Comparison of ENCODE assay signal across 21 mouse cellular contexts in genomic region chr1:38739018-38739417, GRCm38 (mm10).
DNase-seq lines count a peak whose midpoint lies in the region; ATAC-seq lines count a peak whose summit lies in the region.
"Had no signal": no experiment of that assay in that cellular context is flagged by ENCODE, and none has a peak within 500 bp of the region (broad histone marks: within the 10 kb centered on the region; RNA-seq: fewer than 3 reads in every experiment).

No protein-coding gene starts in this region.

- peak; percentile 55; the same call in 1 of the 2 replicates for ATAC-seq in frontal cortex, adult (ENCODE audit: low TSS enrichment)
- ATAC-seq: activated CD4-positive, CD25-positive, alpha-beta regulatory T cell, adult 4 months; CD4-positive, CD25-positive, alpha-beta regulatory T cell, adult 4 months; forebrain, embryonic 14.5 days; forebrain, embryonic 16.5 days; Patski had no signal

- DNase-seq in frontal cortex, postnatal 14 days (ENCODE audit: low spot score in 2 of 2), result no peak
- DNase-seq in right cerebral cortex, adult 2 months (ENCODE audit: low spot score in 2 of 2), result peak; percentile 7 to 18
- DNase-seq in right cerebral cortex, postnatal 10 days (ENCODE audit: low spot score in 2 of 2), result no peak
- DNase-seq in ovary, postnatal 14 days (ENCODE audit: low spot score), result no peak
- DNase-seq: adrenal gland, adult 8-10 months; adrenal gland, postnatal 14 days; adrenal gland, postnatal 36 days; B cell, adult 2 months; cerebellum, adult 11 months; cerebellum, adult 18-20 months; cerebellum, adult 8-10 months; cerebellum, adult 9-11 months; cerebellum, postnatal 14 days; cerebellum, postnatal 36 days; embryo, embryonic 11 days had no signal

Comparison
In these comparisons a context has a peak if more than half of its experiments do, and no peak if none do; other contexts are left out.
1. DNase-seq: peak in right cerebral cortex, adult 2 months (2 of 2); none in frontal cortex, postnatal 14 days (0 of 2), right cerebral cortex, postnatal 10 days (0 of 2) and ovary, postnatal 14 days (single experiment).